Mouse (Mus musculus): ENCODE measurements around the gene Hic1.
"Not testable (repeated sequence)": the region's sequence is repeated elsewhere in the genome, so short reads cannot be mapped to it uniquely, and the experiment has no call there.

Hic1 gene

DNA sequence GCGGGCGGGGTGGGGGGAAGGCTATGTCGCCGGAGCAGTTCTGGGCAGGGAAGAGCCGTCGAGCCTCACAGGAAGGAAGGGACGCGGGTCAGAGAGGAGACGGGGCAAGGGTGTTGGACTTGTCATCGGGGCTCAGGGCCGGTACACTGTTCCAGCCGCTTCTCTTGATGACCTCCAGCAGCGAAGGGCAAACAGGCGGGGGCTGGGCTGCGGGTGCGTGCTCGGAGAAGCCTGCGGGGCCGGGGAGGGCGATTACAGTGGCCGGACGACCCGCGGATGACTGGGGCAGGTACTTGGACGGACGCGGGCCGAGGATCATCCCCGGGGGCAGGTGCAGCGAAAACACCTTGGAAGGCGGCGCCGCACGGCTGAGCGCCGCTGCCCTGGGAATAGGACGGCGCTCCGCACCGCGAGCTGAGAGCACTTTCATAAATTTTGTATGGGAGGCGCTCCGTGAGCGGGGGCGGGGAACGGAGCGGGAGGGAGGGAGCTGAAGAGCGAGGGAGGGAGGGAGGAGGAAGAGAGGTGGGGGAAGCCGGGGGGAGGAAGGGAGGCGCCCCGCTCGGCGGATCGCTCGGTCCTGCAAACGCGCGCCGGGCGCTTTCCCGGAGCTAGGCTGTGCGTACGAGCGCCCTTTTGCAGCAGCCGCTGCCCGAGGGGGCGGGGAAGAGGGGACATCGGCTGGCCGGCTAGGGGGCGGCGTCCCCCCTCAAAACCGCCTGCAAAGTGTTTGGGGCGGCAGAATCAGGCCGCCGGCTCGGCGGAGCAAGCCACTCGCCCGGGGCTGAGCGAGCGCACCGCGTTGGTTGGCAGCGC lies 24.1 kb upstream of the Hic1 start, which contains the start of gene Rtn4rl1:
TSS of gene Rtn4rl1 (plus strand) at position 528 of the 816 bp plus-strand sequence.
- peak; percentile 62 for DNase-seq (ENCODE audit: extremely low spot score, low spot score)

DNA sequence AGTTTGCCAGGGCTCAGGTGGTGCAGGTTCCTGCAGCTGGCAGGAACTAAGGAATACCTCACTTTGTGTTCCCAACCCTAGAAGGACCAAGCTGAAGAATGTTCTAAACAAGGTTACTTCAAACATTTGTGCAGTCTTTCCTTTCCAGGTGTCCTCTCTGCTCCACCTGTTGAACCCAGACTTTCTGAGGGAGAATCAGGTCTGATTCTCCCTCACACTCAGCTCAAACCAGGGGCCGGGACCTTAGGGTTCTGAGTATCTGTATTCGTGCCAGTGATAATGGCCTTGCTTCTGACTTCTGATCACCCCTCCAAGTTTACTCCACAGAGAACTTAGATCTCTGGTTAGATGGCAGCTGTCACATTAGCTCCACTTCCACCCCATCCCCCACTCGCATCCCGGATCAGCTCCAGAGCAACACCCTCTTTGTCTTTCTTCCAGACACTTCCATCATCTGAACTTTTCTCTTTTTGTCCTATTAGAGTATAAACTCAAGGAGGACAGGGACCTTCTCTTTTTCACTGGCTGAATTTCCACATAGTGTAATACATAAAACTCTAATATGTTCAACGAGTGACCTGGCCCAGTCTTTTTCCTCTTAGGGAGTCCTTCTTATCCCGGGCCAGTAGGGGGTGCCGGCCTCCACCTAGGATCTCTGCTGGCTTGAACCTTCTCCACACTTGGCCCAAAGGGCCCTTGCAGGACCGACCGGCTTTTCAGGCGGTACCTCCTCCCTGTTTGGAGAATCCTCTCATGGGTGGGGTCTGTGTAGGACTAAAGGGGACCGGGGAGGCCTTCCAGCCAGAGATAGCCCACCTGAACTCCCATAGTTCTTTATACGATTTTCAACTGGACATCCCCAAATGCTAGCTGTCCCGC lies 23.3 kb upstream of the Hic1 start:
- peak; percentile 71 for DNase-seq (ENCODE audit: extremely low spot score, low spot score)

DNA sequence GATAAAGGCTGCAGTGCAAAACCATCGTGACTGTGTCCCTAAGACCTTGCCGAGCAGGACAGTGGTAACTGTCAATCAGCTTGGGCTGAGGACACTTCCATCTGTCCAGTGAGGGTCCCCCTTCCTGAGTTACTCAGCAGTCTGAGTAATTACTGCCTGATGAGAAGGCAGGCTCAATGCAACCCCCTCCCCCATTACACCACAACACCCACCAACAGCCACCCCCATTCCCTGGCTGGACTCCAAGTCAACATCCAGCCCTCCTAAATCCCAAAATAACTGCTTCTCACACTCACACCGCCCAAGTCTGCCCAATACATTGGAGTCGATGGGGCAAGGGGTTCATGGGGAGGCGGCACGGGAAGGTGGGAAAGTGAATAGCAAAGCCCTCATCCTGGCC lies 22.5 kb upstream of the Hic1 start:
- no peak for DNase-seq (ENCODE audit: extremely low spot score, low spot score)

DNA sequence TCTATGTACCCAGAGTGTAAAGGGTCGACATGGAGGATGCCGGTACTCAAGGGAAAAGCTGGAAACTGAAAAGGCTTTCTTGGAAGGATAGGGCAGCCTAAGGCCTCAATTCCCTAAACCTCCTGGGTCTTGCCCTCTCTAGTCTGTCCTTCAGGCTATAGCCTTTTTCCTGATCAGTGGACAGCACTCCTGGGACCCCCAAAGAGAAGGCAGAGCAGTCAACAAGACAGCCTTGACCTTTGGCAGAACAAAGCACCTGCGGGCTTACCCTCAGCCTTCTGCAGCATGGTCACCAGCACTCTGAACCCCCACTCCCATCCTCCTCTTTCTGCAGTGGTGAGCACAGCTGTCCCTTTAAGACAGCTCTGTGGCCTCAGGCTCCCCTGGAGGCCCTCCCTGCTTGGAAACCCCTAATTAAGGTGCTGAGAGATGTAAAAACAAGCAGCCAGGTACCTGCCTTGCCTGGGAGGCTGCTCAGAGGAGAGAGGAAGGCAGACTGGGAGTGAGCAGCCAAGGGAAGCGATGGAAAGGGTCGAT lies 21.7 kb upstream of the Hic1 start, which contains the start of gene Dph1:
TSS of gene Dph1 (minus strand) at position 337 of the 537 bp plus-strand sequence.
- DNase-seq (ENCODE audit: extremely low spot score, low spot score), result no peak

DNA sequence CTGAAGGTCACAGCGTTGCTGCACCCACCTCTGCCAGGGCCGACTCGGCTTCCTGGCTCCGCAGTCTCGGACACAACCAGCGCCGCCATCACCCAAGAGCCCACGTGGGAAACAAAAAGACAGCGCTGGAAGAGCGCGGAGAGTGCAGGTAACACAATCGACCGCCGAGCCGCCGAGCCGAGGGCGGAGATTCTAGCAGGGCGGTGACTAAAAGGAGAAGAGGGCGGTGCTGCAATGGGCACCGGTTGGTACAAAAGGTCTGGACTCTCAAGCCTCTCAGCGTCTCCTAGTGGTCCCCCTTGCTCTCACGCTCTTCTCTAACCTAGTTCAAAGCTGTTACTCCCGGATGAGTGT lies 21.0 kb upstream of the Hic1 start:
- DNase-seq (ENCODE audit: extremely low spot score, low spot score), result peak; percentile 84

DNA sequence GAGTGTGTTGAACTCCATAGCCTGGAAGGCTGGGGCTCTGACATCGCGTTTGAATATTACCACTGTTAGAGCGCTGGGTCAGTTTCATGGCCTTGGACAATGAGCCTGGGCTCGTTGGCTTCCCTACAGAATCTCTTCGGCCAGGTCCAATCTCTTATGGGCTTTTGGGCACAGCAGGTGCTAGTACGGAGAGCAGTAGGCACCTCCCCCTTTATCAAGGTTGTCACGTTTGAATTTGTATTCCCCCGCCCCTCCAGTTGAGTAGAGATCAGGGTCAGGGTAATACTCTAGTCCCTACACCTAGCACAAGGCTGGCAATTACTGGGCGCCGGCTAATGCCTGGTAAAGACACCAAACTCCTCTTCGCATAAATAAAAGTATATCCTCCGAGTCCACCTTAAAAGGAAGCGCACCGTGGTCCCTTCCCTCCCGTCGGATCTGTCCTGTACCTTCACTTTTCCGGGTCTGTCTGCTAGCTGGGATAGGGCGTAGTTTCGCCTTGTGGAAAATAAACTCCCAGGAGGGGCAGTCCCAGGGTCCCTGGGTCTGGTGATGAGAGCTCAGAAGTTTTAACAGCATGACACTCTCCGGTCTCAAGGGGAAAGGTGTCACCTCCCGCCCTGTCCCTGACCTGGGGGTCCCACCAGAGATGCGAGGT lies 20.5 kb upstream of the Hic1 start:
- DNase-seq (ENCODE audit: extremely low spot score, low spot score), result peak; percentile 26

DNA sequence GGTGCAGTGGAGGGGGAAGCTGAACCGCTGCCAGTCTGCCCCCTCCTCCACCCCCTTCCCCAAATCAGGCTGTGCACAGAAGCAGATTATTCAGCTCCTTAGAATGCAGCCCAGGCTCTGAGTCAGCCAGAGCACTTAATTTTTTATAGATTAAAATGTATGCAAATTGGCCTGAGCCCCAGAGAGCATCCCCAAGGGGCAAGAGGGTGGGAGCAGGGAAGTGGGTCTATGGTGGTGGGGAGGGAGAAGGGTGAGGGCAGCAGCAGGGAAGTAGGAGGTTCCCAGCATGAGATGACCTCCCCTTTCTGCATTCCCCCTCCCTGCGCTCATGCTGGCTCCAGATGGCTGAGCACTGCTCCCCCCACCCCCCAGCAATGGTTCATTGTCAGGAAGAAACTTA lies 15.7 kb upstream of the Hic1 start:
- no peak for DNase-seq (ENCODE audit: extremely low spot score, low spot score)

DNA sequence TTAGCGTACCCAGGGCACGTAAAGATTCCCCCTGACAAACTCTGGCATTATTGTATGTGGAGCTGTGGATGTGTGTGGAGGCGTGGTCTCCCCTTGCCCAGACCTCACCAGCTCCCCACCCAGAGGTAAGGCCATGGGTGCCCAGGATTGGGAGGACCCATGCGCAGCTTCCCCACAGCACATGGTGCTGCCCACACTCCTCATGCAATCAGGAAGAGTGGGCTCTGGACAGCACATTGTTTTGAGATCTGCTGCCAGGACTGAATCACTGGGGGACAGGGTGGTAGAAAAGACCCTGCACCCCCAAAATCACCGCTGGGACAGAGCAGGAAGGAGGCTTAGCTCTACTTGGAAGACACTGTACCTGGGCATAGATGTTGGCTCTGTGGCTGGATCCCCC lies 15.3 kb upstream of the Hic1 start:
- DNase-seq (ENCODE audit: extremely low spot score, low spot score), result no peak

DNA sequence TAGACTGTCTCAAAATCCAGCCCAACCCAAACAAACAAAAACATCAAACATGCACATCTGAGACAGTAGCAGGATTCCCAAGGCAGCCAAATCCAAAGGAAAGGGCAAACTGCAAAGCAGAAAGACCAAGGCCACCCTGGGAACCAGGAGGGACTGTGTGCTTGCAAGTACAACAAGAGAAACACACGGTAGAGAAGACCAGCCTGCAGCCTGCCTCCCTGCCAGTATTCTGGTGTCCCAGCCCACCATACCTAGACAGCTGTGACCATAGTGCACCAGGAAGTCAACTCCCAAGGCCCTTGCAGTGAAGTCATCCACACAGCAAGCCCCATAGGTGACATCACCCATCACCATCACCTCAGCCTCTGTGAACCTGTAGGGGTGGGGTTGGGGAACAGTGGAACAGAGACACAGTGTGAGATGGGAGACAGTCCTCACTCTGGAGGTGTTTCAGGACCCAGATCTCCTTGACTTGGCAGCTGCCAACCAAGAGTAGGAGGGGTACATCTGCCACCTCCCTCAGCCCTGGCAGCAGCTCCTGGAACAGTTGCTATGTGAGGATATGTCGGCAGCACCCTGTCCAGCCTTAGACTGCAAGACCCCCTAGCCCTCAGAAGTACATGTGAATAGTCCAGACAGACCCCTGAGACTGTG lies 14.7 kb upstream of the Hic1 start:
- DNase-seq (ENCODE audit: extremely low spot score, low spot score), result no peak

DNA sequence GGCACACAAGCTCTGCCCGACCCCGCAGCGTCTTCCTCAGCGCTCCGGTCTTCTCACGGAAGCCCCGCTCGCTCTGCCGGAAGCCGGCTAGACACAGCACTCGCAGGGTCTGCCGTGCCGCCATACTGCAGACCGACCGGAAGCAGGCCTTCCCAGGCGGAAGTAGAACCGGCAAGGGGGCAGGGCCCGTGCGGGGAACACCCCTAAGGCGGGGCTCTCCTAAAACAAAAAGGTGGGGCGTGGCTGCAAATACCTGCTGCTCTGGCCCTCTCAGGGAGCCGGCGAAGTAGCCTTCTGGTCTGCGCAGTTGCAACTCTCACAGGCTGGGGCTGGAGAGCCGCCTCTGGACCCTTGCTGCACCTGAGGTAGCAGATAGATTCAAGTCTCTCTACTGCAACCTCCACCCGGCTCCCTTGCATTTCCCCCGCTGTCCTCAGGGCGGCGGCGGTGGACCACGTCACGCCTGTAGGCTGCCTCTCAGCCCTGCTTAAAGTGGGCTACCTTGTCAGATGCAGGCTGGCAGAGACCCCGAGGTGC lies 9.4 kb upstream of the Hic1 start, which contains the start of gene Ovca2:
TSS of gene Ovca2 (minus strand) at position 164 of the 537 bp plus-strand sequence.
- peak; percentile 95 for DNase-seq (ENCODE audit: extremely low spot score, low spot score)

DNA sequence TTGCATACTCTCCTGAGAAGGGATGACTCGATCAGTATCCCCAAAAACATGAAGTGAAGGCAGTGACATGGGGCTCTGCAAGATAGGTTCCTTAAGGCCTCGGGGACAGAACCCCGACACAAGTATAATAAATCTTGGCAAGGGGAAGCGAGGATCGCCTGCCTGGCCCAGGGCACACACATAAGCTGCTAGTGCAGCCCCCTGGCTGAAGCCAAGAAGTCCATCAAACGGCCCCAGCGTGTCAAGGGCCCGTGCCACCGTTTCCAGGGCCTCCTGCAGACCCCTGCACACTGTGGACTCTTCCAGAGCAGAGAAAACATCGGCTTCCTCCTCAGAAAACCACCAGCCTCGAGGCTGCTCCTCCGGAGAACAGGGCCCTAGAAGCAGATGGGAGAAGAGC lies 8.7 kb upstream of the Hic1 start:
- DNase-seq (ENCODE audit: extremely low spot score, low spot score), result no peak

DNA sequence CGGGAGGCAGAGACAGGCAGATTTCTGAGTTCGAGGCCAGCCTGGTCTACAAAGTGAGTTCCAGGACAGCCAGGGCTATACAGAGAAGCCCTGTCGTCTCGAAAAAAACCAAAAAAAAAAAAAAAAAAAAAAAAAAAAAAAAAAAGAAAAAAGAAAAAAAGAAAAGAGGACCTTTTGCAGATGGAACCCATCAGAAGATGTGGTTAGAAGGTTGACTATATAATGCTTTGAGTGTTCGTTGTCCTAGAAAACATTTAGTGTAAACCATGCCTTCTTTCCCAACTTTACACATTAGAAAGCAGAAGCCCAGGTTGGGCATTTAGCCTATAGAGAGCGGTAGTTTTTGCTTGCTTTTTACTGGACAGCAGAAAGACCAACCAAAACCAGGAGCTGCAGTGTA lies 5.3 kb upstream of the Hic1 start:
- not testable (repeated sequence) for DNase-seq (ENCODE audit: extremely low spot score, low spot score)

DNA sequence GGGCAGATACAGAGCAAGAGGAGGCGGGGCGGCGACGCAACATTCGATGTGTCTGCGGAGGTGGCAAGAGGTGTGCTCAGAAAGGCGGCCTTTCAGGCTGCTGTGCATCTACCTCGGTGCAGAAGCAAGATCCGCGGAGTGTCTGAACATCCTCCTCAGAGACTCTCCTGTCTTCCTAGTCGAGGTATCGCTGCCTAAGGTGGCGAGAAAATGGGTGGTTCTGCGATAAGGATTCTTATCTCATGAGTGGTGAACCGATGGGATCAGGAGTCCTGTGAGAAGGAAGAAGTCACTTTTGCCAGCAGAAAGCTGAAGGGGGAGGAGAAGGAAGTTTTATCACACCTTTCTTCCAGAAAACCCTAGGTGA lies 4.5 kb upstream of the Hic1 start:
- DNase-seq (ENCODE audit: extremely low spot score, low spot score), result no peak

DNA sequence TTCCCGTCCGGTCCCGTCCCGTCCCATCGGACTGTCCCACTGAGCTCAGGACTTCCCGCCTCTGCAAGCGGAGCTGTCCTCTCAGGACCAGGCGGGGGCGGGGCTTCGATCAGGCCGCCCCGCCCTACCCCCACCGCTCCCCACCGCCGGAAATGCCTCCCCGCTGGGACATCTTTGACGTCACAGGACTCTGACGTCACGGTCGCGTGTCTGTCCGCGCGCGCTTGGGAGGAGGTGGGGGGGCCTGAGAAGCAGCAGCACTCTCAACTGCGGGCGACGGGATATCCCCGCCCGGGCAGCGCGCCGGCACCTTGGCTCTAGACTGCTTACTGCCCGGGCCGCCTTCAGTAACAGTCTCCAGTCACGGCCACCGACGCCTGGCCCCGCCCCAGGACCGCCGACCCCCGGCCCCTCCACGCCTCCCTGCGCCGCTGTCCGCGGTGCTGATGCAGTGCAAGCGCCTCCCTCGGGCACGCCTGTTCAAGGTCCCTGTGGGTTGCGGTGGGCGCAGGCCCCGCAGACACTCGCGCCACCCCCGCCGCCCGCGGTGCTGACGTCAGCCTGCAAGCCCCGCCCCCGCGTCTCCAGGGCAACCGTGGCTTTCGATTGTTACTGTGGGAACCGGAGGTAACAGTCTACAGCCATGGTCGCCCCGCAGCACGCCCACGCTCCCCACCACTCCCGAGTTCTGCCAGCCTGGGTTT lies 3.9 kb upstream of the Hic1 start:
- peak; percentile 89 for DNase-seq (ENCODE audit: extremely low spot score, low spot score)

DNA sequence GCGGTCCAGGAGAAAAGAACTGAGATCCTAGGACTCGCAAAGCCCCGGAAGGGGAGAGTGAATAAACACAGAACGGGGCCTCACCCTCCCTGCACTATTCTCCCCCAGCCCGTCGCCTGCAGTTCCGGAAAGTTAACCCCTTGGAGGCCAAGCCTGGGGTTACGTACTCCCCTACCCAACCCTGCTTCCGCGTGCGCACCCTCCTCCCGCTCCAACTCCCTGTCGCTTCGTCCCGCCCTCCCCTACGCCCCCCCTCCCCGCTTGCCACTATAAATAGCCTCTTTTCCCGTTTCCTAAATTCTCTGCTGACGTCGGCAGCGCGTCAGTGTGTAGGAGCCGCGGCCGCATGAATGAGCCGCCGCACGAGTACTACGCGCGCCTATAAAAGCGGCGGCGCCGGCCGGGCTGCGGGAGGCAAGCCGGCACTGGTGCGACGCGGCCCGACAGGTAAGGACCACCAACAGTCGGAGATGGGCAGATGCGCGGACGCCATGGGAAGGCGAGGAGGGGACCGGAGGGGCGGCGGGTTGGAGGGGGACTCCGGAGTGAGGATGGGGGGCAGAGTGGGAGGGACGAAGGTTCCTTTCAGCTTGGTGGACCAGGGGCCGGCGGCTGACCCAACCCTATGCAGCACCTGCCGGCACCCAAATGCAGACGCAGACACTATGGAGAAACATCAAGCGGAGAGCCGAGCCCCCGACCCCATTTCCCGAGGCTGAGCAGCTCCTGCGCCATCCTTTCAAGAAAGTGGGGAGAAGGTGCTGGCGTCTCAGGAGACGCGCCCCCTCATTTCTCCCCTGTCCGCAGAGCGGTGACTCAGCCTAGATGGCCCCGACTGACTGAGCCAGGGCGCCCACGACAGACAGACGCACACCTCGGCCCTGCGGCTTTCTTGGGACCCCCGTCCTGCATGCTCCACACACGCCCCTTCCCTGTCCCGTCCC lies 3.1 kb upstream of the Hic1 start:
- peak; percentile 42 for DNase-seq (ENCODE audit: extremely low spot score, low spot score)

DNA sequence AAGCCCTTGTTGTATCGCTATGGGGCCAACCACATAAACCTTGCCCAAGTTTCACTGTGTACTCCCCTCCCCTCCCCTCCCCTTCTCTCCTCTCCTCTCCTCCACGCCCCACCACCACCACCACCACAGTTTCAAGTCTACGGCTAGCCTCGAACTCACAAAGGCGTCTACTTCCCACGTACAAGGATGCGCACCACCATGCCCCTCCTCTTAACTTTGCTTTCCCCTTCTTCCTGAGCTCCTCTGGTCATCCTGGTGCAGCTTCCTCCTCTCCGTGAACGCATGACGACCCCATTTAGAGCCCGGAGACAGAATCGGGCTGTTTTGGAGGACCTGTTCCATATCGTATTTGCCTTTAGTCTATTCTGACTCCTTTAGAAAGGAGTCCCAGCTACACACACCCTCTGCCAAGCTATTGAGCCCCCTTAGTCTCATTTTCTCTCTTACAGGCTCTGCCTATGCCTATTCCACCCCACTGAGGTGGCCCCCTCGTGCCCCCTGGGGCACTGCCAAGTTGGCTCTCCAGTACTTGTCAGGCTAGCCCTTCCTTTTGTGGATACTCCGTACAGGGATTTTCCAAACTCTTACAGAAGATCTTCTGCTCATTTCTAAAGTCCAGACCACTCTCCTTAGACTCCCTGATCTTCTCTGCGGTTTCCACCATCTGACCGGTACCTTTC lies 2.0 kb upstream of the Hic1 start:
- no peak for DNase-seq (ENCODE audit: extremely low spot score, low spot score)

DNA sequence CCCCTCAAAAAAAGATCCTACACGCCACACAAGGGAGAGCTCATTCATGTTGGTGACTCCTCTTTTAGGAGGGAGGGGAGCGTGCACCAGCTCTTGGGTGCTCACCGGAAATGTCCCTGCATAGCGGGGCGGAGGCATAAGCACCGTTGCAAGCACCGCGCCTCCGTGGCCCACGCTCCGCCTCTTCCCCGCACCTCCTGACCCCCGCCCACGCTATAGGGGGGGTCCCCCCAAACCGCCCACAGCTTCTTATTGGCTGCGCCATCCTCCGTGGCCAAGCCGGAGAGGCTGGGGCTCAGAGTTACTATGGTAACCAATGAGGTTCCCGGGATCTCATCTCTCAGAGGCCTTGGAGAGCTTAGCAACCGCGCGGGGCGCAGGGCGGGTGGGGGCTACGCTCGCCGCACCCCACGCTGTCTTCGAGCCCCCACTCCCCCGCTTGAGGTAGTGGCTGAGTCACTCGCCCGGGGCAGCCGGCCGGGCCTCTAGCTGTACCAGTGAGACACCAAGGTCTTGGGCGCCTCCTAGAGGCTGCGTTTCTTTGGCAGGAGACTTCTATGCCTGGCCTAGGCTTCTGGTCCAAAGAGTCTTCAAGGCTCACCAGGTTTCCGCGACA lies 925 bp upstream of the Hic1 start:
- peak; percentile 92 for DNase-seq (ENCODE audit: extremely low spot score, low spot score)
